In the genomic region with DNA sequence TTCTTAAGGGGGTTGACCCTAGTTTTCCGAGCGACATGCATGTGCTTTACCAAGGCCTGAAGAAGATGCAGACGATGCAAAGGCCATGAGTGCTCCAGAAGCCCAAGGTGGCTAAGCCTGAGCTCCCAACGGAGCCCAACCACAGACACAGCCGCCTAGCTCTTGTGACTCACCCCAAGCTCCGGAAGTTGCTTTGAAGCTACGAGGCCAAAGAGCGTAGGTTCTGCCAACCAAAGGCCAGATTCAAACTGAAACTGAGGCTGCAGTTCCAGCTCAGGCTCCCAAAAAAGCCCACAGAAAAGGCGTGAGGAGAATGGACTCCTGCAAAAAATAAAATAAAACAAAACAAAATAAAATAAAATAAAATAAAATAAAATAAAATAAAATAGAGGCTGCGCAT, we compare ENCODE assay signal across 31 mouse cellular contexts. TPM values are rescaled to one million over a fixed set of nuclear protein-coding genes. Genes with fewer than 3 reads are reported as not detected.
A peak's percentile ranks its signal among the peaks of the same experiment; 100 is the strongest.
DNase-seq lines count a peak whose midpoint lies in the region; TF ChIP-seq lines count a peak whose summit lies in the region.
"Had no signal": no experiment of that assay in that cellular context is flagged by ENCODE, and none has a peak within 500 bp of the region (broad histone marks: within the 10 kb centered on the region; RNA-seq: fewer than 3 reads in every experiment).

No protein-coding gene starts in this region.

- no peak overlapping the region for H3K4me2 ChIP-seq in CH12.LX (ENCODE audit: insufficient read depth, low read depth, poor library complexity, severe bottlenecking)
- H3K4me2 ChIP-seq: heart, embryonic 11.5 days; hindbrain, embryonic 12.5 days; limb, embryonic 12.5 days; liver, embryonic 15.5 days; lung, embryonic 14.5 days; midbrain, embryonic 15.5 days had no signal

- in situ Hi-C loops in CH12.LX (cut with MboI; ENCODE audit: low pct_ligation_motif_present, low pct_unique_long_range_greater_than_20kb, low sequenced_read_pairs) = no loop called here

- peaks cover 4% of the 10 kb centered on the region for H3K9me3 ChIP-seq in CH12.LX (replicated peaks; ENCODE audit: low read length)
- H3K9me3 ChIP-seq: hindbrain, embryonic 12.5 days; liver, embryonic 15.5 days; midbrain, embryonic 15.5 days had no signal

- H3K79me2 ChIP-seq in CH12.LX (replicated peaks; ENCODE audit: control insufficient read depth, extremely low read depth, insufficient read depth, poor library complexity, severe bottlenecking) = no peaks in the 10 kb centered on the region

- no peak for TF ChIP-seq RAD21 in CH12.LX (IDR thresholded peaks at IDR 0.05; ENCODE audit: low read depth, low read length)

- no peak for TF ChIP-seq POLR2A in CH12.LX (IDR thresholded peaks at IDR 0.05; ENCODE audit: low read depth, low read length)

- no peaks in the 10 kb centered on the region for H3K27me3 ChIP-seq in CH12.LX (replicated peaks)

- dilution Hi-C loops in CH12.LX (cut with MboI; ENCODE audit: extremely low pct_ligation_motif_present, extremely low pct_unique_long_range_greater_than_20kb, low sequenced_read_pairs) = no loop called here

- no peak overlapping the region for H3K9ac ChIP-seq in CH12.LX (ENCODE audit: insufficient read depth, low read depth)
- H3K9ac ChIP-seq: hindbrain, embryonic 12.5 days; limb, embryonic 12.5 days; liver, embryonic 15.5 days; lung, embryonic 14.5 days; midbrain, embryonic 15.5 days had no signal

- peak; percentile 47 for DNase-seq in thymus, postnatal 0 days (ENCODE audit: low spot score)
- no peak for DNase-seq in thymus, postnatal 10 days (ENCODE audit: low spot score in 2 of 2)
- DNase-seq in CD4-positive helper T cell, adult 2 months (ENCODE audit: low read depth, low spot score) = peak; percentile 42
- DNase-seq in CH12.LX (ENCODE audit: extremely low read depth) = peak; percentile 50
- peak; percentile 49 for DNase-seq in induced T-regulatory cell, adult 2 months (ENCODE audit: low read depth)
- no peak for DNase-seq in cerebellum, adult 11 months
- DNase-seq in cerebellum, postnatal 25 days = no peak
- DNase-seq: cerebellum, adult 8-10 months; cerebellum, postnatal 36 days; gastrocnemius, postnatal 14 days; heart, adult 11 months; heart, postnatal 36 days; kidney, adult 8-10 months; kidney, postnatal 10 days; lung, embryonic 14.5 days; lung, postnatal 14 days; right cerebral cortex, postnatal 4 days had no signal

- TF ChIP-seq CTCF in CH12.LX (conservative IDR thresholded peaks at IDR 0.05 in 1 of 2, IDR thresholded peaks at IDR 0.05 in 1 of 2; ENCODE audit: low read depth in 2 of 2, low read length in 2 of 2) = no peak

- H3K27ac ChIP-seq in CH12.LX (ENCODE audit: insufficient read depth, low read depth) = no peak overlapping the region
- H3K27ac ChIP-seq: hindbrain, embryonic 12.5 days; hindbrain, postnatal 0 days; limb, embryonic 12.5 days; liver, embryonic 15.5 days; midbrain, embryonic 15.5 days; stomach, postnatal 0 days had no signal

- H3K36me3 ChIP-seq in CH12.LX (replicated peaks in 1 of 2; ENCODE audit: control insufficient read depth in 1 of 2, insufficient read depth in 1 of 2, low read length in 1 of 2) = no peaks in the 10 kb centered on the region
- H3K36me3 ChIP-seq: G1E; hindbrain, embryonic 12.5 days; limb, embryonic 12.5 days; liver, embryonic 15.5 days; midbrain, embryonic 15.5 days had no signal

- H3K4me3 ChIP-seq in CH12.LX (replicated peaks in 1 of 3; ENCODE audit: low read depth in 2 of 3, low read length in 2 of 3, poor library complexity in 1 of 3) = no peak overlapping the region
- H3K4me3 ChIP-seq: hindbrain, embryonic 12.5 days; limb, embryonic 12.5 days; liver, embryonic 15.5 days; midbrain, embryonic 15.5 days had no signal

- peaks cover 8 to 34% of the 10 kb centered on the region in 2 experiments; a peak in 3 of 4 replicates for H3K4me1 ChIP-seq in CH12.LX (ENCODE audit: control insufficient read depth in 1 of 2, insufficient read depth in 2 of 2)
- H3K4me1 ChIP-seq: liver, embryonic 15.5 days had no signal

- no peak; the same call in 1 of the 2 replicates for TF ChIP-seq EP300 in CH12.LX (IDR thresholded peaks at IDR 0.05; ENCODE audit: low read length)

TF ChIP-seq in CH12.LX, 34 proteins besides CTCF, POLR2A, EP300 and RAD21:
- TF ChIP-seq ETS1 (conservative IDR thresholded peaks at IDR 0.05; ENCODE audit: low read depth, low read length) (0 out of 2 replicates have a peak, but pooled peaks have one; percentile 36), MYC (IDR thresholded peaks at IDR 0.05; ENCODE audit: low read depth, low read length) (no peak), IRF4 (IDR thresholded peaks at IDR 0.05; ENCODE audit: low read depth, low read length) (peak; percentile 69), ELF1 (IDR thresholded peaks at IDR 0.05; ENCODE audit: low read depth, low read length) (peak; percentile 64; the same call in 1 of the 2 replicates), BHLHE40 (IDR thresholded peaks at IDR 0.05; ENCODE audit: low read depth, low read length) (0 out of 2 replicates have a peak, but pooled peaks have one; percentile 40)
TF ChIP-seq in CH12.LX: peak in this region for 4.

RNA-seq across cellular contexts. Expression of a gene that starts 14.1 kb away (rescaled TPM):
- 0.12 TPM in 1 of 2 replicates, not detected in the other for polyA plus RNA-seq in thymus, postnatal 0 days (2015; fragmentation: Nextera tagmentation; extraction: Ambion mirVana)
- total RNA-seq in CH12.LX (2012; rRNA removed) = not detected in 2 replicates
- total RNA-seq in CH12.LX (2014; rRNA removed) = not detected in 2 replicates
- polyA plus RNA-seq in CH12.LX (2012; ENCODE audit: insufficient read length, low read depth) = not detected in 2 replicates
- total RNA-seq: gastrocnemius, postnatal 14 days; heart, postnatal 36 days; liver, adult 2 months; neutrophil, adult 5-6 weeks had no signal
- polyA plus RNA-seq: G1E; heart, embryonic 16.5 days; intestine, embryonic 16.5 days; large intestine, adult 2 months; limb, embryonic 12.5 days; liver, adult 2 months; liver, embryonic 15.5 days; lung, embryonic 14.5 days; spleen, adult 2 months; stomach, postnatal 0 days had no signal

RNA-seq across cellular contexts. Expression of a gene that starts 58.4 kb away (rescaled TPM):
- polyA plus RNA-seq in thymus, postnatal 0 days (2015; fragmentation: Nextera tagmentation; extraction: Ambion mirVana) = 0.38 and 0.72 TPM in 2 replicates
- total RNA-seq in CH12.LX (2012; rRNA removed) (not detected in 2 replicates), CH12.LX (2014; rRNA removed) (not detected in 2 replicates)
- not detected in 2 replicates for polyA plus RNA-seq in CH12.LX (2012; ENCODE audit: insufficient read length, low read depth)
- total RNA-seq: G1E; neutrophil, adult 5-6 weeks had no signal
- polyA plus RNA-seq: G1E had no signal

RNA-seq across cellular contexts. Expression of a gene that starts 59.2 kb away (rescaled TPM):
- 4.8 and 5.4 TPM in 2 replicates for polyA plus RNA-seq in thymus, postnatal 0 days (2015; fragmentation: Nextera tagmentation; extraction: Ambion mirVana)
- total RNA-seq in CH12.LX (2012; rRNA removed) = 1.9 and 2.0 TPM in 2 replicates
- total RNA-seq in CH12.LX (2014; rRNA removed) = 3.4 and 4.7 TPM in 2 replicates
- 6.2 and 6.7 TPM in 2 replicates for polyA plus RNA-seq in CH12.LX (2012; ENCODE audit: insufficient read length, low read depth)
- polyA plus RNA-seq: G1E had no signal

Comparison
In these comparisons a context has a peak if more than half of its experiments do, and no peak if none do; other contexts are left out.
1. DNase-seq: peak in thymus, postnatal 0 days (single experiment), CD4-positive helper T cell, adult 2 months (single experiment), CH12.LX (single experiment) and induced T-regulatory cell, adult 2 months (single experiment); none in thymus, postnatal 10 days (0 of 2), cerebellum, adult 11 months (single experiment) and cerebellum, postnatal 25 days (0 of 2).